Mouse (Mus musculus): ENCODE data around the gene Ostm1. TPM values are rescaled to one million over a fixed set of nuclear protein-coding genes. Genes with fewer than 3 reads are reported as not detected.

Ostm1 gene
- polyA plus RNA-seq, 1 experiment from 2014 or later, result 43.1 TPM

DNA sequence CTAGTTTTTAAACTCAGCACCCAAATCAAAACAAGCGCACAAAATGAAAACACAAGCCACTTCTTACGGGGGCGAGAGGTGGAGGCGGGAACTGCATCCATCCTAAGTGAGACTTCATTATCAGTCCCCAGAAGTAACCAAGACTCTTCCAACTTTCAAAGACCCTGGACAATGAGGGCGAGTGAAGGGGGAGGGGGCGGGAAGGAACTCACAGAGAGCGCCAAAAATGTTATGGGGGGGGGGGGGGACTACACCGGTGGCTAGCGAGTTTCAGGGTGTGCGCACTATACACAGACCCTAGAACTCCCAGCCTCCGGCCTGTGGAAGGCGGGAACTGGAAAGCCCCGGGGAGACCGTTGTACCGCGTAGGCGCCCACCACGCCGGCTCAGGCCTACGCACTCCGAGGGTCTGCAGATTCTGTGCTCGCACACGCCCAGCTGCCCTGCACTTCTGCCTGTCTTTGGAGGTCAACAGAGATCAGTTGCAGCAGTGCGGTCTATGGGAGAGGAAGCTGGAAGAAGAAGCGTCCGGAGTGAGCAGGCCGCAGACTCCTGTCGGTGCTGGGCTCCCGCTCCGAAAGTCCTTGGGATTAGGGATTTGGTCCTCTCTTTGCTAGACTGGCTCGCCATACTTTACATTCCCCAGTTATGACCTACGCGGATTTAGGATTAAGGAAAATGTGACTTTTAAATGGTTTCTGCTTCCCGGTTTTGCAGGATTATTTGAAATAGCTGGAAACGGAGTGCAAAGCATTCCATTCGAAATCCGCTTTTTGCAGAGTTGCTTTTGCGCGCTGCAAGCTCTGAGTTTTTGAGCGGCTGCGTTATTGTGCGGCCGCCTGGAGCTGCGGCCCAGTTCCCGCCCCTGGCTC is 1.7 kb upstream of the Ostm1 start:
- H3K36me3 ChIP-seq (ENCODE audit: control insufficient read depth, insufficient read depth, low read length), result no peaks in the 10 kb centered on the region
- peak overlapping the region; percentile 58 for H3K4me2 ChIP-seq (ENCODE audit: low read length)
- peak; percentile 62 for DNase-seq
- H3K9me3 ChIP-seq (ENCODE audit: control insufficient read depth, low read length), result no peaks in the 10 kb centered on the region
- H3K9ac ChIP-seq (replicated peaks; ENCODE audit: low read length), result peak overlapping the region; percentile 47; the same call in 1 of the 2 replicates
- 0 out of 2 replicates have a peak overlapping the region, but pooled peaks have one; percentile 13 for H3K27ac ChIP-seq (replicated peaks; ENCODE audit: low read depth, low read length)
- ATAC-seq (ENCODE audit: low FRiP score, low TSS enrichment), result no peak
- H3K4me3 ChIP-seq (replicated peaks; ENCODE audit: low read depth, low read length), result peak overlapping the region; percentile 38
- H3K27me3 ChIP-seq (ENCODE audit: control insufficient read depth, insufficient read depth, low read length), result peaks cover 79% of the 10 kb centered on the region
- under 1% methylated on average over 45 of the region's 45 CpGs for WGBS
- peaks cover 25% of the 10 kb centered on the region for H3K4me1 ChIP-seq (ENCODE audit: control insufficient read depth, insufficient read depth, low read length)

DNA sequence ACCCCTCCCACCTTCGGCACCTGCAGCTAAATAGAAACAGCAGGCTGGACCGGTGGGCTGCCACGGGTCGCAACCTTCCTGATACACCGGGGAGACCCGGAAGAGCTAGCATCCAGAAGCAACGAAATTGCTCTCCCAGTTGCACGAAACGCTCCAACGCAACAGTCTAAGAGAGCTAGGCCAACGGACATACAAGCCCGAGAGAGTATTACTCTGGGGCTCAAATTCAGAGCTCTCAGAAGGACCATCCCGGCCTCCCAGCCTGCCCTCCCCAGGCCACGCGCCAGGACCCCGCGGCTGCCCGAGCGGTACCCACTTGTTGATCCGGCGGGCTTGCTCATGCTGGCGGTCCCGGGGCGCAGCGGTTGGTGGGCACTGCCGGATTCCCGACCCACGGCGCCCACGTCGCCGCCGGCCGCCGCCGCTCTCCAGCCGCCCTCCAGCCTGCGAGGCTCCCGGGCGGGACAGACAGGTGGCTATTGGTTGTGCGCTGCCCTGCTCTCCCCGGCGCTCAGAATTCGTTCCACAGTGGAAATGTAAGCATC is 984 bp upstream of the Ostm1 start:
- Histone ChIP-seq H3K27me3 (ENCODE audit: control insufficient read depth, insufficient read depth, low read length) (peaks cover 79% of the 10 kb centered on the region), H3K4me3 (replicated peaks; ENCODE audit: low read depth, low read length) (peak overlapping the region; percentile 38), H3K4me1 (ENCODE audit: control insufficient read depth, insufficient read depth, low read length) (peaks cover 25% of the 10 kb centered on the region)

DNA sequence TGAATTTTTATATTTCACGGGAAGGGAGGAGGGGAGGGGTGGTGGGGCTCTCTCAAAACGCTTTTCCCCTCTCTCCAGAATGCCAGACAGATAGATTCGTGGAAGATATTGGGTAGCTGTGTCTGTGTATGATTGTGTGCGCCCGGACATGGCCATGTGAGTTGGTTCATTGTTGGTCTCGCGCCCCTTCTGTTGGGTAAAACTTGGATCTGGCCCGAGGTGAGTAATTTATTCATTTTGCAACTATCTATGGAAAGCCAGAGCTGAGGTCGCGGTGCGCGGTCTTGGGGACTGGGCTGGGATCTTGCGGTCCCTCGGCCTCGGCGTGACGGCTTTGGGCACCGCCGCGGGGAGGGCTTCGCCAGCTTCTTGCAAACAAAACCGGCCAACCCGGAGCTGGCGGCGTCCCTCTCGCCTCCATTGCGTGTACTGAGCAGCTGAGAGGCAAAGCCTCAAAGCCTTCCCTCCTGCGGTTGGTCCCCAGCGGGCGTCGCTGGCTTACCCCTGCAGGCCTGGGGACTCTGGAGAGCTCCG is 347 bp downstream of the Ostm1 start:
- DNase-seq, result peak; percentile 62
- Histone ChIP-seq H3K4me2 (ENCODE audit: low read length) (peak overlapping the region; percentile 58), H3K4me3 (replicated peaks; ENCODE audit: low read depth, low read length) (peak overlapping the region; percentile 38), H3K27ac (replicated peaks; ENCODE audit: low read depth, low read length) (0 out of 2 replicates have a peak overlapping the region, but pooled peaks have one; percentile 3), H3K27me3 (ENCODE audit: control insufficient read depth, insufficient read depth, low read length) (peaks cover 85% of the 10 kb centered on the region), H3K4me1 (ENCODE audit: control insufficient read depth, insufficient read depth, low read length) (peaks cover 25% of the 10 kb centered on the region), H3K9ac (replicated peaks; ENCODE audit: low read length) (peak overlapping the region; percentile 21; the same call in 1 of the 2 replicates), H3K9me3 (ENCODE audit: control insufficient read depth, low read length) (no peaks in the 10 kb centered on the region), H3K36me3 (ENCODE audit: control insufficient read depth, insufficient read depth, low read length) (no peaks in the 10 kb centered on the region)
- under 1% methylated on average over 32 of the region's 32 CpGs for WGBS
- ATAC-seq (ENCODE audit: low FRiP score, low TSS enrichment), result 0 out of 2 replicates have a peak, but pooled peaks have one; percentile 15

More for the DNA sequence above, 984 bp upstream of the Ostm1 start:
- DNase-seq, result peak; percentile 50
- no peaks in the 10 kb centered on the region for H3K9me3 ChIP-seq (ENCODE audit: control insufficient read depth, low read length)
- H3K36me3 ChIP-seq (ENCODE audit: control insufficient read depth, insufficient read depth, low read length), result no peaks in the 10 kb centered on the region
- ATAC-seq (ENCODE audit: low FRiP score, low TSS enrichment), result no peak
- H3K9ac ChIP-seq (replicated peaks; ENCODE audit: low read length), result peak overlapping the region; percentile 47; the same call in 1 of the 2 replicates
- no peak overlapping the region for H3K27ac ChIP-seq (replicated peaks; ENCODE audit: low read depth, low read length)
- H3K4me2 ChIP-seq (ENCODE audit: low read length), result peak overlapping the region; percentile 58
- under 1% methylated on average over 44 of the region's 44 CpGs for WGBS

DNA sequence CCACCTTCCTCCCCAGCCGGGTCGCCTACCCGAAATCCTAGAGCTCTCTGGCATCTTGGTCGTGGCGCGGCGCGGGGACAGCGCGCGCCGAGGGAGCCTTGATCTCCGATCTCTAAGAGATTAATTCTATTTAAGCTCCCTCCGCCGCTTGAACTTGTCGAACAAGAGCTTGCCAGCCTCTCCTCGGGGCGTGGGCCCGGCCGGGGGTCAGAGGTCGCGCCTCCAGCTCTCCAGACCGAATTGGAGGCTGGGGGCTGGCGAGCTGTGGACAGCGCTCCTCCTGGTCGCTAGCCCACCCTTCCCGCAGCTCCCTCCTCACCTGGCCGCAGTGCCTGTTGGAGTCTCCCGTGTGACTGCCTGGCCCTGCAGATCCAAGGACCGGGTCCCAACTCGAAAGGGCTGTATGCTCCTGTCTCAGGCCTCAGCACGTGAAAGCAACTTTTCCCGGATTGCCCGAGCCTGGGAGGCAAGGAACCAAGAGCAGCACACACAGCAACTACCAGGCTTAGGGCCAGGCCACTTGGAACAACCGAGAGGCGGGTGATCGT is 888 bp downstream of the Ostm1 start:
- Histone ChIP-seq H3K27ac (replicated peaks; ENCODE audit: low read depth, low read length) (0 out of 2 replicates have a peak overlapping the region, but pooled peaks have one; percentile 3), H3K27me3 (ENCODE audit: control insufficient read depth, insufficient read depth, low read length) (peaks cover 83% of the 10 kb centered on the region), H3K4me2 (ENCODE audit: low read length) (peak overlapping the region; percentile 58), H3K9me3 (ENCODE audit: control insufficient read depth, low read length) (no peaks in the 10 kb centered on the region), H3K4me1 (ENCODE audit: control insufficient read depth, insufficient read depth, low read length) (peaks cover 20% of the 10 kb centered on the region), H3K4me3 (replicated peaks; ENCODE audit: low read depth, low read length) (peak overlapping the region; percentile 38), H3K9ac (replicated peaks; ENCODE audit: low read length) (peak overlapping the region; percentile 21; the same call in 1 of the 2 replicates), H3K36me3 (ENCODE audit: control insufficient read depth, insufficient read depth, low read length) (no peaks in the 10 kb centered on the region)
- DNase-seq (peak; percentile 36), ATAC-seq (ENCODE audit: low FRiP score, low TSS enrichment) (no peak)
- WGBS, result under 1% methylated on average over 37 of the region's 37 CpGs

DNA sequence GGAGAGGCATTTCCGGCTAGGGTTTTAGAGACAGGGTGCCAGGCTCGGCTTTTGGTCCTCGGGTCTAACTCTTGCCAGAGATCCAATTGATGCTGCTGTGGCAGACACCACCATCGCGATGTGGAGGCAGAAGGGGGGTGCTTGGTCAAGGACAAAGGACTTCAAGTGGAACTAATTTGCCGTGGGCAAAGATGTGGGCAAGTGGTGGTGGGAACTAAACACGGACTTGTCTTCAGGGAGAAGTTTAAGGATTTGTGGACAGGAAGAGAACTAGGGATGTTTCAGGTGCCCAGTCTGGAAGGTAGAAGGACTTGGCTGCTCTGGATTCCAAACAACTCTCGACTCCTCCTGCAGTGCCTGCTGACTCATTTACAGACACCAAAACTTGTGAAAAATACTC is 1.5 kb downstream of the Ostm1 start:
- Histone ChIP-seq H3K4me3 (replicated peaks; ENCODE audit: low read depth, low read length) (peak overlapping the region; percentile 38), H3K4me1 (ENCODE audit: control insufficient read depth, insufficient read depth, low read length) (peaks cover 14% of the 10 kb centered on the region), H3K9me3 (ENCODE audit: control insufficient read depth, low read length) (no peaks in the 10 kb centered on the region), H3K27me3 (ENCODE audit: control insufficient read depth, insufficient read depth, low read length) (peaks cover 83% of the 10 kb centered on the region), H3K4me2 (ENCODE audit: low read length) (peak overlapping the region; percentile 58), H3K36me3 (ENCODE audit: control insufficient read depth, insufficient read depth, low read length) (no peaks in the 10 kb centered on the region), H3K27ac (replicated peaks; ENCODE audit: low read depth, low read length) (no peak overlapping the region), H3K9ac (replicated peaks; ENCODE audit: low read length) (no peak overlapping the region)
- WGBS, result 4% methylated on average over 8 of the region's 8 CpGs
- ATAC-seq (ENCODE audit: low FRiP score, low TSS enrichment), result no peak
- no peak for DNase-seq

DNA sequence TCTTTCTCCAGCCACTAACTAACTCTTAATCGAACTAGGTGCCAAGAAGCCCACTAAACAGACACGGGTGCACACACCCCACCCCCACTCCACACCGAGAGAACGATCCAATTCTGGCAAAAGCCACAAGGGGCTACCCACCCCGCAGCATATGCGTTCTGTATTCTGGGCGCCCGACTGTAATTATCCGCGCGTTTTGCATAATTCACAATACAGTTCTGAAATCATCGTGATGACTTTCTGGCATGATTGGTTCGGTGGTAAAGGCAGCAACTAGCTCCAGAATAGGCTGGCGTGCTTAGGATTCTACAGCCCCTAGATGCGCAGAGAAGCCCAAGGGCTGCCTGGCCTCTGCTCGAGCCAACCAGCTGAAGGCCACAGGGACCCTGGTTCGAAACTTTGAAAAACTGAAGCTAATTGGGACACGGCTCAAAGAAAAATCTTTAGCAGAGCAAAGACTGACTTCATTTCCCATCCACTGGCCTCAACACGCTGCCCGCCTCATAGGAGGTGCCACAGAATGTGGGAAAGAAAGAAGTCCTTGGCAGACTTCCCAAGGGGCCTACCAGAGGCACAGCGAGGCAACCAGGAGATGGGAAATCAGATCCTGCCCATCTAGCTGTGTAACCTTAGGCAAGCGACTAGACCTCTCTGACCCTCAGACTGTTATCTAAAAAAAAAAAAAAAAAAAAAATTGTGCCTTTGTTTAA is 2.1 kb downstream of the Ostm1 start:
- H3K4me2 ChIP-seq (ENCODE audit: low read length), result peak overlapping the region; percentile 58

DNA sequence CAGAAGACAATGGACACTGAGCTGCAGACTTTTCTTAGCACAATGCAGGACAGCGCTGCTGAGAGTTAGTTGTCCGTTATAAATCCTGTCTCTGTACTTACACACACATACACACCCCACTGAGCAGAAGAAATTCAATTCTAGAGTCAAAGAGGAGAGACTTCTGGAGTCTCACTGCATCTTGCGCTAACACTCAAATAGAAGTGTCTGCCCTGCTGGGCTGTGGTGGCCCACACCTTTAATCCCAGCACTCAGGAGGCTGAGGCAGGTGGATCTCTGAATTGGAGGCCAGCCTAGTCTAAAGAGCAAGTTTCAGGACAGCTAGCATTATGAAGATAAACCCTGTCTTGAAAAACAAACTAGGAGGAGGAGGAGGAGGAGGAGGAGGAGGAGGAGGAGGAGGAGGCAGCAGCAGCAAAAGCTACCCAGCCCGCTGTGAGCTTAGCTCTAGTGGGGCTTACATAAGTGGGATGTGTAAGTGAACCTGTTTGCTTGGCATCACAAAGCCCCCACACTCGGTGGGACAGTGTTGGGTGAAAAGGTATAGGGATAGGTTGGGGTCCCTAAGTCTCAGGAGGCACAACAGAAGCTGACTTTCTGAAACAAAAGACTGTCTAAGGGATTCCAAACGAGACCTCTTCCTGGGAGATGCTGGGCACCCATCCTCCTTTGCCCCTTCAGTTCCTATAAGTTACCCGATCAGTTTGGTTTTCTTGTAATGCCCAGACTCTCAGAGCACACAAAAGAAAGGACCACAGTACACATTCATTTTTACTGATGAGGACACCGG is 4.5 kb downstream of the Ostm1 start:
- Histone ChIP-seq H3K4me3 (replicated peaks; ENCODE audit: low read depth, low read length) (no peak overlapping the region), H3K36me3 (ENCODE audit: control insufficient read depth, insufficient read depth, low read length) (no peaks in the 10 kb centered on the region), H3K9me3 (ENCODE audit: control insufficient read depth, low read length) (no peaks in the 10 kb centered on the region), H3K4me1 (ENCODE audit: control insufficient read depth, insufficient read depth, low read length) (peaks cover 16% of the 10 kb centered on the region), H3K9ac (replicated peaks; ENCODE audit: low read length) (no peak overlapping the region), H3K27me3 (ENCODE audit: control insufficient read depth, insufficient read depth, low read length) (peaks cover 86% of the 10 kb centered on the region), H3K27ac (replicated peaks; ENCODE audit: low read depth, low read length) (no peak overlapping the region), H3K4me2 (ENCODE audit: low read length) (no peak overlapping the region)
- DNase-seq (no peak), ATAC-seq (ENCODE audit: low FRiP score, low TSS enrichment) (no peak)
- 20% methylated on average over 8 of the region's 8 CpGs for WGBS

More for the DNA sequence above, 2.1 kb downstream of the Ostm1 start:
- WGBS, result 9% methylated on average over 22 of the region's 22 CpGs
- H3K9me3 ChIP-seq (ENCODE audit: control insufficient read depth, low read length), result no peaks in the 10 kb centered on the region
- no peak for ATAC-seq (ENCODE audit: low FRiP score, low TSS enrichment)
- H3K36me3 ChIP-seq (ENCODE audit: control insufficient read depth, insufficient read depth, low read length), result no peaks in the 10 kb centered on the region
- peaks cover 12% of the 10 kb centered on the region for H3K4me1 ChIP-seq (ENCODE audit: control insufficient read depth, insufficient read depth, low read length)
- peaks cover 81% of the 10 kb centered on the region for H3K27me3 ChIP-seq (ENCODE audit: control insufficient read depth, insufficient read depth, low read length)
- peak; percentile 48 for DNase-seq
- no peak overlapping the region for H3K27ac ChIP-seq (replicated peaks; ENCODE audit: low read depth, low read length)
- H3K4me3 ChIP-seq (replicated peaks; ENCODE audit: low read depth, low read length), result no peak overlapping the region; the same call in 1 of the 2 replicates
- H3K9ac ChIP-seq (replicated peaks; ENCODE audit: low read length), result no peak overlapping the region

All from midbrain, embryonic 14.5 days (tissue).